Mouse (Mus musculus) adrenal gland, postnatal 4 days (tissue): ENCODE measurements around the gene Mthfsl. TPM values are rescaled to one million over a fixed set of nuclear protein-coding genes. Genes with fewer than 3 reads are reported as not detected.
"Not testable (repeated sequence)": the region's sequence is repeated elsewhere in the genome, so short reads cannot be mapped to it uniquely, and the experiment has no call there.

Experiments used
- DNase-seq, 2 experiments: peaks; one replicate each; pipeline ENCODE4 v3.0.0; 2021 to 2022; ENCODE audit warnings: low spot score in 2 of 2, mixed read lengths in 2 of 2
- total RNA-seq, 2 experiments: library from RNA; stranded (reverse); gene quantifications; 2 replicates each; pipeline ENCODE4 v1.2.3; 2021

Mthfsl gene
- total RNA-seq, 2 experiments from 2014 or later: 44.5 to 49.2 TPM

GRCm38 (mm10) chr9:88698746-88699145 lies 21.4 kb downstream of the Mthfsl start:
- DNase-seq: not testable (repeated sequence)

GRCm38 (mm10) chr9:88691307-88691706 lies 28.8 kb downstream of the Mthfsl start:
- not testable (repeated sequence) for DNase-seq

DNA sequence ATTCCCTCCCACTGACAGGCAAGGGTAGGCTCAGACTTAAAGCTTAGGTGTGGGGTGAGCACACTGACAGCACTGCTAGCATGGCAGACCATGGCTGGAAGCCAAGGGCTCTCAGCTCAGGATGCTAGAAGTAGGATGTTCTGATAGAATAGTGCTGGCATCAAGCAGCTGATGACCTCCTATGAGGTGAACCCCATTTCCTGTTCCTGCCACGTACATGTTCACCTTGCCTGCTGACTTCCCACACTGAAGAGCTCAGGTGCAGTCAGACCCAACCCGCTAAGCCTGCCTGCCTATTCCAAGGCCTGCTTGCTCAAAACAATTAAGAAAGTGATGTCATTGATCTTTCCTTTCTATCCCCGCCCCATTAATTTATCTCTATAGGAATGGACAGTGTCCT lies 30.6 kb downstream of the Mthfsl start:
- DNase-seq: not testable (repeated sequence)

GRCm38 (mm10) chr9:88686719-88687118 lies 33.4 kb downstream of the Mthfsl start:
- not testable (repeated sequence) for DNase-seq

DNA sequence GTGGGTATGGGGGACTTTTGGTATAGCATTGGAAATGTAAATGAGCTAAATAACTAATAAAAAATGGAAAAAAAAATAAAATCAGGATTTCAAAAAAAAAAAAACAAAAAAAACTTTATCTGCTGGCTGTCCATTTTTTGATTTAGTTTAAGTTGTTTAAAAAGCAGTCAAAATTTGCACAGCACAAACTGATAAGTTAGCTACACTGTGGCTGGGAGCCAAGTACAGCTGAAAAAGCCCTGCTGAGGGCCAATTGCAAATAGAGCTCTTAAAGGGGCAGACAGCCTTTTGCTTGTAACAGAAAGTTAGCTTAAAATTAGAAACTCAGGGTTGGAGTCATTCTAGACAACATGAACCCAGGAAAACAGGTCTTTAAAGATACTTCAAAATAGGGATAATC lies 61.8 kb downstream of the Mthfsl start:
- not testable (repeated sequence) for DNase-seq

DNA sequence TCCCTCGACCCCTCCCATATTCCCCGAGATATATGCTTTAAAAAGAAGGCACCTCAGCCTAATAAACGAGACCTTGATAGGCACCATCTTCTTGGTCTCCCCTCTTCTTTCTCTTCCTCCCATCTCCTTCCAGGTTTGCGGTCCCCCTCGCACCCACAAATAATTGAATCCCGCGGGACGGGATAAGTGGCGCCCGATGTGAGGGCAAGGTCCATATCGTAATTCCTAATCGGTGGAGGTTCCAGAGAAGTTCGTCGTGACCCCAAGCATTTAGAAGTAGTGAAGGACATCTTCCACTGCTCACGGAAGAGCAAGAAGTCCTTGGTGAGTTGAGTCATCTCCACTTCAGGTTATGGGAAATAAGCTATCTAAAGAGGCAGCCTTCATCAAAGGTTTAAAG lies 69.4 kb downstream of the Mthfsl start:
- not testable (repeated sequence) for DNase-seq

Other genes with a start within 250 kb of the Mthfsl start
- 100 to 1,000 TPM; 101 to 112 TPM for gene Syncrip, start 237.7 kb downstream of the Mthfsl start, total RNA-seq
- 10 to 100 TPM; 12.8 to 13.7 TPM for gene Zfp949, start 172.3 kb downstream of the Mthfsl start, total RNA-seq
- 1 to 10 TPM; 1.1 to 1.3 TPM for gene Trim43a, start 139.4 kb downstream of the Mthfsl start, total RNA-seq
- gene Bcl2a1d, start 11.6 kb upstream of the Mthfsl start, total RNA-seq: 1 to 10 TPM in 1 of 2 experiments, under 1 TPM in 1; 0.87 to 1.2 TPM
- under 1 TPM; 0.17 to 0.25 TPM for gene Trim43c, start 118.9 kb upstream of the Mthfsl start, total RNA-seq
- under 1 TPM in 1 of 2 experiments, not detected in 1; 0.65 TPM for gene Bcl2a1a, start 236.6 kb upstream of the Mthfsl start, total RNA-seq